Mouse (Mus musculus) lung, postnatal 0 days (tissue): ENCODE results near the gene Brk1. TPM values are rescaled to one million over a fixed set of nuclear protein-coding genes. Genes with fewer than 3 reads are reported as not detected.

Source experiments
- ATAC-seq: fragments of 200-750 bp; cut with Nextera tagmentation; 2 replicates; pipeline ENCODE4 v1.8.0; 2017; ENCODE audit warnings: moderate library complexity
- DNase-seq: peaks from one replicate; pipeline ENCODE4 v3.0.0-alpha.2; 2016; ENCODE audit warnings: low spot score
- H3K27ac ChIP-seq: fragments of 300-500 bp; sonication (generic); 2 replicates; pipeline ENCODE4 v1.5.1; 2014; ENCODE audit warnings: antibody characterized with exemption, mild to moderate bottlenecking, low read length, mixed read lengths
- H3K27me3 ChIP-seq: fragments of 300-500 bp; sonication (generic); replicated peaks from 2 replicates; pipeline ENCODE4 v1.6.1; 2014; ENCODE audit warnings: low read length, mixed read lengths; ENCODE audit not compliant: insufficient read depth
- H3K36me3 ChIP-seq: fragments of 300-500 bp; sonication (generic); 2 replicates; pipeline ENCODE4 v1.6.1; 2014; ENCODE audit warnings: low read length, mixed read lengths; ENCODE audit not compliant: insufficient read depth
- H3K4me1 ChIP-seq: fragments of 300-500 bp; sonication (generic); 2 replicates; pipeline ENCODE4 v1.6.1; 2014; ENCODE audit warnings: antibody characterized with exemption, low read depth, low read length, mixed read lengths; ENCODE audit not compliant: insufficient read depth
- H3K4me2 ChIP-seq: fragments of 300-500 bp; sonication (generic); replicated peaks from 2 replicates; pipeline ENCODE4 v1.6.1; 2014; ENCODE audit warnings: low read depth, mild to moderate bottlenecking, low read length, moderate library complexity, mixed read lengths
- H3K4me3 ChIP-seq: fragments of 300-500 bp; sonication (generic); 2 replicates; pipeline ENCODE4 v1.5.1; 2014; ENCODE audit warnings: low read depth, low read length
- H3K9ac ChIP-seq: fragments of 300-500 bp; sonication (generic); replicated peaks from 2 replicates; pipeline ENCODE4 v1.6.1; 2014; ENCODE audit warnings: low read depth, mild to moderate bottlenecking
- H3K9me3 ChIP-seq: fragments of 300-500 bp; sonication (generic); 2 replicates; pipeline ENCODE4 v1.6.1; 2016; ENCODE audit warnings: low read length, mixed read lengths
- CTCF ChIP-seq: IDR thresholded peaks from 2 replicates; pipeline ENCODE4 v1.5.1; 2016; ENCODE audit warnings: antibody characterized with exemption, mild to moderate bottlenecking
- EP300 ChIP-seq: IDR thresholded peaks from 2 replicates; pipeline ENCODE4 v1.6.1; 2016; ENCODE audit warnings: antibody characterized with exemption, mild to moderate bottlenecking, control low read depth
- whole genome bisulfite sequencing: fragments of 180-500 bp; shearing (Covaris S2); extraction: QIAGEN DNeasy Blood & Tissue Kit; methylation state at CpG from one replicate; pipeline ENCODE4 v1.1.7; 2014; 5-methylcytosine and 5-hydroxymethylcytosine counted together
- polyA plus RNA-seq: library from polyadenylated mRNA; unstranded; fragments of >200 nt; fragmentation: Nextera tagmentation; extraction: Ambion mirVana; gene quantifications from 2 replicates; pipeline ENCODE4 v1.2.1, GENCODE M21; 2015

Gene Brk1
- polyA plus RNA-seq, 1 experiment from 2014 or later: 225 TPM

- H3K36me3 ChIP-seq: no peaks in the 10 kb centered on the region
- ATAC-seq (no peak), DNase-seq (peak; percentile 57)
- 45% methylated on average over 8 of the region's 8 CpGs for WGBS
- H3K4me2 ChIP-seq: no peak overlapping the region
- H3K4me3 ChIP-seq: no peak overlapping the region
- H3K27me3 ChIP-seq: no peaks in the 10 kb centered on the region
- TF ChIP-seq CTCF (no peak), EP300 (no peak)
- peaks cover 4% of the 10 kb centered on the region for H3K4me1 ChIP-seq
- H3K9me3 ChIP-seq: no peaks in the 10 kb centered on the region
- no peak overlapping the region for H3K27ac ChIP-seq
- no peak overlapping the region for H3K9ac ChIP-seq
Observed at GRCm38 (mm10) chr6:113654102-113654501, 49.5 kb downstream of the Brk1 start.

GRCm38 (mm10) chr6:113654753-113655397 is 50.3 kb downstream of the Brk1 start:
- Histone ChIP-seq H3K4me1 (peaks cover 4% of the 10 kb centered on the region), H3K36me3 (no peaks in the 10 kb centered on the region), H3K4me3 (no peak overlapping the region), H3K9me3 (no peaks in the 10 kb centered on the region), H3K27ac (no peak overlapping the region), H3K4me2 (no peak overlapping the region), H3K27me3 (no peaks in the 10 kb centered on the region), H3K9ac (no peak overlapping the region)
- ATAC-seq (no peak), DNase-seq (peak; percentile 41)
- 59% methylated on average over 16 of the region's 16 CpGs for WGBS
- no peak for TF ChIP-seq CTCF
- TF ChIP-seq EP300: no peak

GRCm38 (mm10) chr6:113655475-113655874 is 50.9 kb downstream of the Brk1 start:
- Histone ChIP-seq H3K9ac (no peak overlapping the region), H3K27me3 (no peaks in the 10 kb centered on the region), H3K4me2 (no peak overlapping the region), H3K36me3 (no peaks in the 10 kb centered on the region), H3K4me3 (no peak overlapping the region), H3K9me3 (no peaks in the 10 kb centered on the region), H3K27ac (no peak overlapping the region), H3K4me1 (peaks cover 4% of the 10 kb centered on the region)
- DNase-seq: no peak
- no peak for ATAC-seq
- 94% methylated on average over 3 of the region's 3 CpGs for WGBS
- no peak for TF ChIP-seq EP300
- no peak for TF ChIP-seq CTCF

GRCm38 (mm10) chr6:113656847-113657246 is 52.3 kb downstream of the Brk1 start:
- TF ChIP-seq CTCF: no peak
- peak; percentile 73 for TF ChIP-seq EP300
- peak; percentile 93 for ATAC-seq
- Histone ChIP-seq H3K4me2 (no peak overlapping the region), H3K36me3 (no peaks in the 10 kb centered on the region), H3K9ac (no peak overlapping the region), H3K4me3 (no peak overlapping the region), H3K27me3 (no peaks in the 10 kb centered on the region), H3K27ac (peak overlapping the region; percentile 66), H3K9me3 (no peaks in the 10 kb centered on the region), H3K4me1 (peaks cover 4% of the 10 kb centered on the region)
- 55% methylated on average over 6 of the region's 6 CpGs for WGBS
- DNase-seq: peak; percentile 91

GRCm38 (mm10) chr6:113658226-113658625 is 53.7 kb downstream of the Brk1 start:
- H3K36me3 ChIP-seq: no peaks in the 10 kb centered on the region
- WGBS: 44% methylated on average over 3 of the region's 3 CpGs
- no peak overlapping the region for H3K9ac ChIP-seq
- DNase-seq: no peak
- no peak overlapping the region for H3K4me2 ChIP-seq
- H3K27me3 ChIP-seq: no peaks in the 10 kb centered on the region
- 0 out of 2 replicates have a peak overlapping the region, but pooled peaks have one; percentile 26 for H3K27ac ChIP-seq
- 0 out of 2 replicates have a peak, but pooled peaks have one; percentile 3 for ATAC-seq
- TF ChIP-seq CTCF (no peak), EP300 (no peak)
- H3K9me3 ChIP-seq: no peaks in the 10 kb centered on the region
- peaks cover 4% of the 10 kb centered on the region for H3K4me1 ChIP-seq
- H3K4me3 ChIP-seq: no peak overlapping the region

GRCm38 (mm10) chr6:113659648-113660491 is 55.3 kb downstream of the Brk1 start:
- no peak overlapping the region for H3K9ac ChIP-seq
- H3K27ac ChIP-seq: peak overlapping the region; percentile 7; the same call in 1 of the 2 replicates
- no peak for TF ChIP-seq EP300
- no peak for TF ChIP-seq CTCF
- H3K4me2 ChIP-seq: no peak overlapping the region
- ATAC-seq (no peak), DNase-seq (peak; percentile 63)
- 53% methylated on average over 8 of the region's 8 CpGs for WGBS
- H3K36me3 ChIP-seq: no peaks in the 10 kb centered on the region
- H3K9me3 ChIP-seq: no peaks in the 10 kb centered on the region
- H3K4me1 ChIP-seq: no peaks in the 10 kb centered on the region; the same call in 1 of the 2 replicates
- no peaks in the 10 kb centered on the region for H3K27me3 ChIP-seq
- no peak overlapping the region for H3K4me3 ChIP-seq
